Mouse (Mus musculus): ENCODE measurements around the gene Ndufb8. TPM values are rescaled to one million over a fixed set of nuclear protein-coding genes. Genes with fewer than 3 reads are reported as not detected.

Gene Ndufb8
- polyA plus RNA-seq, 1 experiment, result 609 TPM

Other genes starting within 250 kb of the Ndufb8 start
- gene Scd4, start 222.3 kb downstream of the Ndufb8 start, polyA plus RNA-seq (2012; rRNA removed), result 0.25 and 0.34 TPM in 2 replicates
- gene Scd1, start 147.6 kb downstream of the Ndufb8 start, polyA plus RNA-seq (2012; rRNA removed), result 98.0 and 287 TPM in 2 replicates
- gene Wnt8b, start 62.0 kb downstream of the Ndufb8 start, polyA plus RNA-seq (2012; rRNA removed), result 0.02 TPM in 1 of 2 replicates, not detected in the other
- gene Sec31b, start 9.6 kb downstream of the Ndufb8 start, polyA plus RNA-seq (2012; rRNA removed), result 0.68 and 1.0 TPM in 2 replicates
- not detected in 2 replicates for gene Gm20538, start 2.6 kb downstream of the Ndufb8 start, polyA plus RNA-seq (2012; rRNA removed)
- 14.8 and 16.6 TPM in 2 replicates for gene Hif1an, start 7.4 kb upstream of the Ndufb8 start, polyA plus RNA-seq (2012; rRNA removed)
- not detected in 2 replicates for gene Pax2, start 200.6 kb upstream of the Ndufb8 start, polyA plus RNA-seq (2012; rRNA removed)